Mouse (Mus musculus) bone marrow, adult 2 months (tissue): ENCODE measurements around the gene Ttc23.

ENCODE experiments used
- CTCF ChIP-seq: fragments of 200-500 bp; IDR thresholded peaks from 2 replicates; pipeline ENCODE4 v1.5.1; 2011; ENCODE audit warnings: low read length, control low read depth; ENCODE audit not compliant: control insufficient read depth, insufficient read depth
- POLR2A ChIP-seq: fragments of 200-500 bp; IDR thresholded peaks from 2 replicates; pipeline ENCODE4 v1.6.1; 2011; ENCODE audit warnings: low read depth, mild to moderate bottlenecking, control low read depth, low read length, borderline replicate concordance; ENCODE audit not compliant: control insufficient read depth

DNA sequence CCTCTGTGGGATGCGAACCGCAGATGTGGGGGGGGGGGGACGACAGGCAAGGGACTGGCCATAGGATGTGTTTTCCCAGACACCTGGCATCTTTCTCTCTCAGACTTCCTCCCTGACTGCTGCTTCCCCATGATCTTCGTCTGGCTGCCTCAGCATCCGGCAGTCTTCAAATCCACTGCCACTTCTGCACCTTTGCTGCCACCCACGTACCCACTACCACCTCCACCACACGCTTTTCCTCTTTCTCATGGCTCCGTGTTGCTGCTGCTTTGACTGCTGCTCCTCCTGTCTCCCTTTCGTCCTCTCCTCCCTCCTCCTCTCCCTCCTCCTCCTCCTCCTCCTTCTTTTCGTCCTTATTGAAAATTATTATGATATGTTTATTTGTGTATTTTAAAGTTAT lies 69.7 kb downstream of the Ttc23 start:
- no peak for TF ChIP-seq POLR2A
- no peak for TF ChIP-seq CTCF
